8 mouse cellular contexts compared by ENCODE assay signal in genomic region chr11:94339732-94340585, GRCm38 (mm10). TPM values are rescaled to one million over a fixed set of nuclear protein-coding genes. Genes with fewer than 3 reads are reported as not detected.
DNase-seq lines count a peak whose midpoint lies in the region; ATAC-seq lines count a peak whose summit lies in the region.

No protein-coding gene starts in this region.

- ATAC-seq in hindbrain, embryonic 16.5 days = peak; percentile 83
- peak; percentile 84 for ATAC-seq in midbrain, embryonic 11.5 days (ENCODE audit: low FRiP score)

- no peak overlapping the region for H3K9ac ChIP-seq in hindbrain, embryonic 16.5 days (ENCODE audit: low read depth, low read length)
- H3K9ac ChIP-seq in midbrain, embryonic 11.5 days (ENCODE audit: low read length) = no peak overlapping the region

- peaks cover 15% of the 10 kb centered on the region for H3K36me3 ChIP-seq in hindbrain, embryonic 16.5 days (ENCODE audit: control insufficient read depth, insufficient read depth, low read length)
- H3K36me3 ChIP-seq in limb, embryonic 10.5 days = peaks cover 57% of the 10 kb centered on the region
- peaks cover 12% of the 10 kb centered on the region for H3K36me3 ChIP-seq in midbrain, embryonic 11.5 days (ENCODE audit: control insufficient read depth, insufficient read depth, low read length)

- H3K9me3 ChIP-seq in hindbrain, embryonic 16.5 days (ENCODE audit: control insufficient read depth, low read length) = no peaks in the 10 kb centered on the region
- no peaks in the 10 kb centered on the region for H3K9me3 ChIP-seq in limb, embryonic 10.5 days (replicated peaks)
- H3K9me3 ChIP-seq in midbrain, embryonic 11.5 days (ENCODE audit: control insufficient read depth, low read length) = no peaks in the 10 kb centered on the region

- peak; percentile 67 for DNase-seq in adrenal gland, postnatal 10 days
- no peak for DNase-seq in adrenal gland, adult 18-20 months (ENCODE audit: low spot score in 2 of 2)
- DNase-seq in WW6 (ENCODE audit: low read depth, low spot score) = peak; percentile 48
- DNase-seq in embryo, embryonic 11.5 days (ENCODE audit: low read depth, low spot score) = peak; percentile 44
- peak; percentile 60 for DNase-seq in limb, embryonic 10.5 days (ENCODE audit: low spot score)
- peak; percentile 92 for DNase-seq in midbrain, embryonic 11.5 days (ENCODE audit: low spot score, missing footprints)
- peak; percentile 43 to 71 for DNase-seq in spleen, postnatal 4 days (ENCODE audit: low spot score in 2 of 2)

- no peaks in the 10 kb centered on the region for H3K27me3 ChIP-seq in hindbrain, embryonic 16.5 days (replicated peaks; ENCODE audit: control insufficient read depth, insufficient read depth, low read length)
- H3K27me3 ChIP-seq in limb, embryonic 10.5 days (ENCODE audit: low read depth, poor library complexity, severe bottlenecking) = no peaks in the 10 kb centered on the region
- H3K27me3 ChIP-seq in midbrain, embryonic 11.5 days (ENCODE audit: control insufficient read depth, insufficient read depth, low read length) = 0 out of 2 replicates have a peak, but pooled peaks cover 1% of the 10 kb centered on the region

- peaks cover 14% of the 10 kb centered on the region for H3K4me1 ChIP-seq in hindbrain, embryonic 16.5 days (ENCODE audit: control insufficient read depth, insufficient read depth, low read depth, low read length)
- H3K4me1 ChIP-seq in limb, embryonic 10.5 days = peaks cover 49% of the 10 kb centered on the region
- H3K4me1 ChIP-seq in midbrain, embryonic 11.5 days (ENCODE audit: control insufficient read depth, insufficient read depth, low read length) = peaks cover 41% of the 10 kb centered on the region

- H3K4me2 ChIP-seq in hindbrain, embryonic 16.5 days (ENCODE audit: low read length) = no peak overlapping the region
- H3K4me2 ChIP-seq in midbrain, embryonic 11.5 days = no peak overlapping the region

- 54% methylated on average over 18 of the region's 18 CpGs for WGBS in hindbrain, embryonic 16.5 days
- WGBS in limb, embryonic 10.5 days = 61% methylated on average over 18 of the region's 18 CpGs
- WGBS in midbrain, embryonic 11.5 days = 60% methylated on average over 18 of the region's 18 CpGs

- H3K4me3 ChIP-seq in hindbrain, embryonic 16.5 days (ENCODE audit: low read length) = no peak overlapping the region
- no peak overlapping the region for H3K4me3 ChIP-seq in limb, embryonic 10.5 days
- no peak overlapping the region for H3K4me3 ChIP-seq in midbrain, embryonic 11.5 days (ENCODE audit: low read depth, low read length)

- no peak overlapping the region for H3K27ac ChIP-seq in hindbrain, embryonic 16.5 days (ENCODE audit: low read depth, low read length)
- H3K27ac ChIP-seq in limb, embryonic 10.5 days = no peak overlapping the region
- H3K27ac ChIP-seq in midbrain, embryonic 11.5 days (ENCODE audit: low read depth, low read length) = no peak overlapping the region

RNA-seq across cellular contexts. Expression of gene Ankrd40, which starts 12.2 kb away (rescaled TPM):
- 100 to 1,000 TPM; 110 to 130 TPM for total RNA-seq in adrenal gland, postnatal 10 days (2021)
- 100 to 1,000 TPM; 149 to 159 TPM for total RNA-seq in adrenal gland, adult 18-20 months (2021)
- 9.2 and 9.4 TPM in 2 replicates for polyA plus RNA-seq in hindbrain, embryonic 16.5 days (2015; fragmentation: Nextera tagmentation; extraction: Ambion mirVana)
- polyA plus RNA-seq in limb, embryonic 10.5 days (2016; fragmentation: Nextera tagmentation; extraction: Ambion mirVana) = 18.1 and 21.3 TPM in 2 replicates
- 21.5 and 27.4 TPM in 2 replicates for polyA plus RNA-seq in midbrain, embryonic 11.5 days (2014; fragmentation: Nextera tagmentation; extraction: Ambion mirVana)

RNA-seq across cellular contexts. Expression of gene Luc7l3, which starts 18.2 kb away (rescaled TPM):
- total RNA-seq in adrenal gland, postnatal 10 days (2021) = 10 to 100 TPM; 48.8 to 77.4 TPM
- total RNA-seq in adrenal gland, adult 18-20 months (2021) = 10 to 100 TPM; 58.1 to 71.9 TPM
- polyA plus RNA-seq in hindbrain, embryonic 16.5 days (2015; fragmentation: Nextera tagmentation; extraction: Ambion mirVana) = 110 and 113 TPM in 2 replicates
- 89.9 and 107 TPM in 2 replicates for polyA plus RNA-seq in limb, embryonic 10.5 days (2016; fragmentation: Nextera tagmentation; extraction: Ambion mirVana)
- 113 and 130 TPM in 2 replicates for polyA plus RNA-seq in midbrain, embryonic 11.5 days (2014; fragmentation: Nextera tagmentation; extraction: Ambion mirVana)

RNA-seq across cellular contexts. Expression of gene Abcc3, which starts 52.8 kb away (rescaled TPM):
- total RNA-seq in adrenal gland, postnatal 10 days (2021) = 1 to 10 TPM; 6.4 to 8.3 TPM
- 1 to 10 TPM; 3.7 to 6.5 TPM for total RNA-seq in adrenal gland, adult 18-20 months (2021)
- 0.91 and 1.3 TPM in 2 replicates for polyA plus RNA-seq in hindbrain, embryonic 16.5 days (2015; fragmentation: Nextera tagmentation; extraction: Ambion mirVana)
- 0.59 and 0.88 TPM in 2 replicates for polyA plus RNA-seq in limb, embryonic 10.5 days (2016; fragmentation: Nextera tagmentation; extraction: Ambion mirVana)
- polyA plus RNA-seq in midbrain, embryonic 11.5 days (2014; fragmentation: Nextera tagmentation; extraction: Ambion mirVana) = 0.47 and 0.49 TPM in 2 replicates

RNA-seq across cellular contexts. Expression of gene Gm21885, which starts 58.3 kb away (rescaled TPM):
- not detected for total RNA-seq in adrenal gland, postnatal 10 days (2021)
- not detected for total RNA-seq in adrenal gland, adult 18-20 months (2021)
- 0.86 TPM in 1 of 2 replicates, not detected in the other for polyA plus RNA-seq in hindbrain, embryonic 16.5 days (2015; fragmentation: Nextera tagmentation; extraction: Ambion mirVana)
- polyA plus RNA-seq in limb, embryonic 10.5 days (2016; fragmentation: Nextera tagmentation; extraction: Ambion mirVana) = not detected in 2 replicates
- polyA plus RNA-seq in midbrain, embryonic 11.5 days (2014; fragmentation: Nextera tagmentation; extraction: Ambion mirVana) = 0.34 and 0.43 TPM in 2 replicates

Comparison
In these comparisons a context has a peak if more than half of its experiments do, and no peak if none do; other contexts are left out.
1. DNase-seq: peak in adrenal gland, postnatal 10 days (single experiment), WW6 (single experiment), embryo, embryonic 11.5 days (single experiment), limb, embryonic 10.5 days (single experiment), midbrain, embryonic 11.5 days (single experiment) and spleen, postnatal 4 days (2 of 2); none in adrenal gland, adult 18-20 months (0 of 2).